Mouse (Mus musculus): ENCODE data around the gene Nkain2. TPM values are rescaled to one million over a fixed set of nuclear protein-coding genes. Genes with fewer than 3 reads are reported as not detected.
"Not testable (repeated sequence)": the region's sequence is repeated elsewhere in the genome, so short reads cannot be mapped to it uniquely, and the experiment has no call there.

Nkain2 gene
- total RNA-seq, 2 experiments from 2014 or later: 0.07 to 0.24 TPM

DNA sequence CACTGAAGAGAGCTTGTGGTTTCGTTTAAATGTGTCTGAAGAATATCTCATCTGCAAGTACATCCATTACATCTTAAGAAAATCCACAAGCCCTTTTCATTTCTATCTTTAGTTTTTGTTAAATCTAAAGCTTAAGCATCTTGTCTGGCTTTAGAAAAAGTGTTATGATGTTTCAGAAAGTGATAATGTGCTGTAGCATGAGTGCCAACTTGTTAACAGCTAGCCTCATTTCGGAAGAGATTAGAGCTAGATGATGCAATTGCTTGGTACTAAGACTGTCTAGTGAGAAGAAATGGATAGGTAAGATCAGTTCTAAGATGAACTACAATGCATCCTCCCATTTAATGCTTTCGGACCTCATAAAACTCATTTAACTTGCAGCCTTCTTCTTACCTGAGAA lies 707.3 kb downstream of the Nkain2 start:
- DNase-seq: no peak

GRCm38 (mm10) chr10:32091354-32091753 lies 798.9 kb downstream of the Nkain2 start:
- no peak for DNase-seq
- intact Hi-C loops (cut with DNase I): no loop called here

More for the DNA sequence above, 707.3 kb downstream of the Nkain2 start:
- intact Hi-C loops (cut with DNase I): no loop called here

- intact Hi-C loops (cut with DNase I): no loop called here
- no peak for DNase-seq
These were observed 829.9 kb downstream of the Nkain2 start for GRCm38 (mm10) chr10:32060396-32060795.

- intact Hi-C loops (cut with DNase I): no loop called here
- no peak for DNase-seq
These were observed 832.0 kb downstream of the Nkain2 start for GRCm38 (mm10) chr10:32058251-32058650.

DNA sequence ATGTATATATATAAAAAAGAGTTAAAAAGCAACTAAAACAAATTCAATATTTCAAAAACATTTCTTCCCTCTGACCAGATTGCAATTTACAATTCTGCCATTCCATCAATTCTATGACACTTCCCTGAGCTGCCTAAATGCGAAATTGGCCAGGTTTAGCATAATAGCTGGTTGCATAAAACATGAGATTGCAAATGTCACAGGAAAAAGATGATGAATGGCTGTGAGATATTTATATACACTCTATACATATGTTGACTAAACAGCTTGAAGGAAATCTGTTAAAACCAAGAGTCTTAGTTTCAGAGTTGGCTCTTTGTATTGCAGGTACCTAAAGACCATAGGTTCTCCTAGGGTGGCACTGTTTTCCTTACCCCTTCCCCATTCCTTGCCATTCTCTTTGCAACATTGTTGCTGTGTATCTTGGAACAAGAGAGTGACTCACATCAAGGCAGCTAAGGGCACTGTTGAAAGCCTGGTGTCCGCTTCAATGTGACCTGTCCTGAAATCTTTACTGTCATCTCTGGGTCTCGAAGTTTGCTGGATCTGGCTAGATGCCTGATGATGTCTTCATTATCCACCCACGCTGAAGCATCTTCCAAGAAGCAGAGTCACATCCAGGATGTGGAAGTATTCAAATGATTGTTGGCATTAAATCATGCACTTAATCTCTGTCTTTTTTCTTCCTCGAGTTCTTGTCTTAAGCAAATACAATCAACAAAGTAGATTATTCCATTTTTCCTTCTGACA lies 837.5 kb downstream of the Nkain2 start:
- intact Hi-C loops (cut with DNase I): no loop called here
- DNase-seq: no peak

DNA sequence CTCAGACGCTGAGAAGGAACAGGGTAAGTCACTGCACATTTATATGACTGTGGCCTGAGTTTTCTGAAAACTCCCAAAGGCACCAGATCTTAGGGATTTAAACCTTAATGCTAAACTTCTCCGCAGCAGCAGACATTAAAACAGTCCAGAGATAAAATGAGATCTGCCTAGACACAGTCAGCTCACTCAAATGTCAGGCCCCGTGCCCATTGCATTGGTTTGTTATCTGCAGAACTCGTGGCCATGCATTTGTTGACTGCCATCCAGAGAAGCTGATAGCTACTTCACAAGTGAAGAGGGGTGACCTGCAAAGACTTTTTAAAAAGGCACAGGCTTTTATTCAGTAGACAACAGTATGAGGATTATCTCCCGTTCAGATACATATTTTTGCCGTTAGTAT lies 838.2 kb downstream of the Nkain2 start:
- intact Hi-C loops (cut with DNase I): no loop called here
- no peak for DNase-seq

GRCm38 (mm10) chr10:32029996-32030395 lies 860.3 kb downstream of the Nkain2 start:
- DNase-seq: no peak
- intact Hi-C loops (cut with DNase I): no loop called here

DNA sequence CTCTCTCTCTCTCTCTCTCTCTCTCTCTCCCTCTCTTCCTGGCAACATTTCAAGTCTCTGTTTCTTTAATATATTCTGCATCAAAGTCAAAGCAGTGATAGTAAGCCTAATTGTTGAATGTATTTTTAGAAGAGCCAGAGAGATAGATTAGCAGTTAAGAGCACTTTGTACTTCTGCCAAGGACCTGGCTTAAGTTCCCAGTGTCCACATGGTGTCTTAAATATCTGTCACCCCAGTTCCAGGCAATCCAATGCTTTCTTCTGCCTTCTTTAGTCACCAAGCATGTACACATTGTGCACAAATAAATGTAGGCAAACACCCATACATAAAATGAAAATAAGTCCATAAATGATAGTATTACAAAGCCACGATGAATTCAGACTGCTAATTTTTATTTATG lies 871.9 kb downstream of the Nkain2 start:
- intact Hi-C loops (cut with DNase I): no loop called here
- no peak for DNase-seq

DNA sequence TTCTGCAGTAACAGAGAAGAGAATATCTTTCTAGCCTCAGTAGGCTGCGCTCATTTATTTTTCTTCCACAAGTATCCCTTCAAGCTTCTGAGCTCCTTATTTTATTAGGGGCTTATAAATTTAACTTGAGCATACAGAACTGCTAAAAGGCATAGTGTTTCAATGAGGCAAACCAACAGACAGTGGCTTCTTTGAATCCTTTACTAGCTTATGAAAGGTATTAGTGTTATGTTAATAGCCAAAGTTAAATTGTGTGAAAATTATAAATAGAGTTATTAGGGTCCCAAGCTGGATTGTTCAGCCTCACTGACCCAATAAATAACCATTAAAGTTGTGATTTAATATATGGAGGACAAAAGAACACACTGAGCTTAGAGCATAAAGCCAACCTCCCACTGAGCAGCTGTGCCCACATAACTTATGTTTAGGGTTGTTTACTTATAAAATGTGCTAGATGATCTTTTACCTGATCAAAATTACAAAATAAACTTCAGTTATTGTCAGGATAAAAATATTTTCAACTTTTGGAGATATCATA lies 889.0 kb downstream of the Nkain2 start:
- no peak for DNase-seq
- intact Hi-C loops (cut with DNase I): no loop called here

GRCm38 (mm10) chr10:31993205-31993604 lies 897.1 kb downstream of the Nkain2 start:
- DNase-seq: no peak

GRCm38 (mm10) chr10:31978387-31978786 lies 911.9 kb downstream of the Nkain2 start:
- intact Hi-C loops (cut with DNase I): no loop called here
- no peak for DNase-seq

More at GRCm38 (mm10) chr10:31993205-31993604, 897.1 kb downstream of the Nkain2 start:
- intact Hi-C loops (cut with DNase I): no loop called here

GRCm38 (mm10) chr10:31947178-31947726 lies 943.0 kb downstream of the Nkain2 start:
- intact Hi-C loops (cut with DNase I): no loop called here
- no peak for DNase-seq

DNA sequence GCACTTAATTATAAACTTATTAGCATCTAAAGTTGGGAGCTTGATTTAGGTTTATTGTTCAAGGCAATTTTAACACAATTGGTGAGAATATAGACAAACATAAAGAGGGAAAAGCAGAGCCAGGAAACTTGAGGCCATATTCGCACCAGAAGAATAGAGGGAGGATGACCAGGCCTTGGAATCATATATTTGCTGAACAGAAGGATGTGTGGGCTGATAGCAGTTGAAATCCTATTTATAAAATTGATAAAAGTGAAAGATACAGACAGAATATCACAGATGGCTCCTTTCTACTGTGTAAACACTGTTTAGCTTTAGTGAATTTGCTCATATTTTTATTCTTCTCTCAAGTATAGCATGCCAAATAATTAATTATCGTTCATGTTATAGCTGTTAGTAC lies 958.3 kb downstream of the Nkain2 start:
- intact Hi-C loops (cut with DNase I): no loop called here
- no peak for DNase-seq

DNA sequence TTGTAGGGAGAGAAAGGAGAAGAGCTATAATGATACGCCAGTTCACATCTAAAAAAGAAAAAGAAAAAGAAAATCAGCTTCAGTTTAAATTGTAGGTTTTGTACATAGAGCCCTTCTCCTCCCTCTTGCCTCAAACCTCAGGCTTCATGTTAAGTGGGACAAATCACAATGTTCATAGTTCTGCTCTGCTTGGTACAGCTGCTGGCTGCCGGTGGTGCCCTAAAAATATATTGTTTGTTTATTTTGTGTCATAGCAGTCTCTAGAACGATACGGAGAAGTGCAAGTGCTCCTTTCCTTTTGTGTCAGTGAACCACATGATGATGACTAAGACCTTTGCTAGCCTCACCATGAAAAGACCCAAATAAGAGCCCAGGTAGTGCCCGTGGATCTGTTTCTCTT lies 962.6 kb downstream of the Nkain2 start:
- DNase-seq: peak in 1 of 2 experiments; percentile 5
- intact Hi-C loops (cut with DNase I): no loop called here

DNA sequence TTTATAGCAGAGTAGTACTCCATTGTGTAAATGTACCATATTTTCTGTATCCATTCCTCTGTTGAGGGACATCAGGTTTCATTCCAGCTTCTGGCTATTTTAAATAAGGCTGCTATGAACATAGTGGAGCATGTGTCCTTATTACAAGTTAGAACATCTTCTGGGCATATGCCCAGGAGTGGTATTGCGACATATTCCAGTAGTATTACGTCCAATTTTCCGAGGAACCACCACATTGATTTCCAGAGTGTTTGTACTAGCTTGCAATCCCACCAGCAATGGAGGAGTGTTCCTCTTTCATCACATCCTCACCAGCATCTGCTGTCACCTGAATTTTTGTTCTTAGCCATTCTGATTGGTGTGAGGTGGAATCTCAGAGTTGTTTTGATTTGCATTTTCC lies 969.4 kb downstream of the Nkain2 start:
- DNase-seq; intact Hi-C loops (cut with DNase I): not testable (repeated sequence)

GRCm38 (mm10) chr10:31907488-31907887 lies 982.8 kb downstream of the Nkain2 start:
- no peak for DNase-seq
- intact Hi-C loops (cut with DNase I): no loop called here

GRCm38 (mm10) chr10:31899501-31899900 lies 990.8 kb downstream of the Nkain2 start:
- intact Hi-C loops (cut with DNase I): no loop called here

DNA sequence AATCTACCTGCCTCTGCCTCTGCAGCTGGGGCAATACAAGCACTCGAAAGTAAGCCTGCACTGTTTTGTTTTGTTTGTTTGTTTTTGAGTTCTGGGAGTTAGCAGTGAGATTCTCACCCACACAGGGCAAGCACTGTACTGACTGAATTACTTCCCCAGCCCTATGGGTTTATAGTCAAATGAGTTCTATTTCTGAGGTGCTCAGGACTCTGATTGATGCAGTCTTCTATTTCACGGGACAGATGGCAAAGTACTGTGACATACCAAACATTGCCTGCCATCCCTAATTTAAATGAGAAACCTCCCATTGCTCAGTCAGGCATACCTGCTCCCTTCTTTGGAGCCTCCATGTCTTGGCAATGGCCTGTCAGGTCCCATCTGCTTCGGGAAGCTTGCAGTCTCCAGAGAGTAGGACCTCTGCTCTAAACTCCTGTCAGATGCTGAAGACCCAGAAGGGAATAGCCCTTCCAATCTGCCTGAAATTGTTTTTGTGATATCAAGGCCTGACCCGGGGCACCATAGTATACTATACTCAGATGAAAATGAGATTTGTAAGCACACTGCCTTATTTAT lies 1016.9 kb downstream of the Nkain2 start:
- intact Hi-C loops (cut with DNase I): no loop called here
- no peak for DNase-seq

More at GRCm38 (mm10) chr10:31899501-31899900, 990.8 kb downstream of the Nkain2 start:
- no peak for DNase-seq

- intact Hi-C loops (cut with DNase I): no loop called here
- DNase-seq: no peak
These were observed 1022.0 kb downstream of the Nkain2 start for GRCm38 (mm10) chr10:31868275-31868674.

GRCm38 (mm10) chr10:31827041-31827440 lies 1063.2 kb downstream of the Nkain2 start:
- no peak for DNase-seq
- intact Hi-C loops (cut with DNase I): no loop called here

GRCm38 (mm10) chr10:31812543-31812942 lies 1077.7 kb downstream of the Nkain2 start:
- intact Hi-C loops (cut with DNase I): no loop called here
- no peak for DNase-seq
